Comparison of ENCODE assay signal across 24 mouse cellular contexts in genomic region chr10:124416531-124416930, GRCm38 (mm10).
DNase-seq lines count a peak whose midpoint lies in the region; ATAC-seq and TF ChIP-seq lines count a peak whose summit lies in the region.
"Had no signal": no experiment of that assay in that cellular context is flagged by ENCODE, and none has a peak within 500 bp of the region (broad histone marks: within the 10 kb centered on the region; RNA-seq: fewer than 3 reads in every experiment).

No protein-coding gene starts in this region.

- H3K27ac ChIP-seq in forebrain, embryonic 14.5 days (ENCODE audit: low read depth, low read length): no peak overlapping the region
- no peak overlapping the region for H3K27ac ChIP-seq in forebrain, embryonic 12.5 days
- H3K27ac ChIP-seq in limb, embryonic 14.5 days (replicated peaks; ENCODE audit: low read depth, low read length): no peak overlapping the region
- H3K27ac ChIP-seq in limb, embryonic 10.5 days: no peak overlapping the region
- H3K27ac ChIP-seq: forebrain, embryonic 10.5 days; gastrocnemius, adult 2 months; heart, embryonic 15.5 days; limb, embryonic 15.5 days; liver, embryonic 14.5 days; lung, embryonic 15.5 days; neural tube, embryonic 15.5 days had no signal

- H3K36me3 ChIP-seq in forebrain, embryonic 14.5 days (ENCODE audit: control insufficient read depth, insufficient read depth, low read length): no peaks in the 10 kb centered on the region
- H3K36me3 ChIP-seq in forebrain, embryonic 12.5 days (replicated peaks): no peaks in the 10 kb centered on the region
- no peaks in the 10 kb centered on the region for H3K36me3 ChIP-seq in limb, embryonic 14.5 days (ENCODE audit: control insufficient read depth, insufficient read depth, low read length)
- no peaks in the 10 kb centered on the region for H3K36me3 ChIP-seq in limb, embryonic 10.5 days
- H3K36me3 ChIP-seq: forebrain, embryonic 10.5 days; heart, embryonic 15.5 days; limb, embryonic 15.5 days; lung, embryonic 15.5 days; neural tube, embryonic 15.5 days had no signal

- no peaks in the 10 kb centered on the region for H3K4me1 ChIP-seq in forebrain, embryonic 14.5 days (ENCODE audit: control insufficient read depth, insufficient read depth, low read length)
- no peaks in the 10 kb centered on the region for H3K4me1 ChIP-seq in forebrain, embryonic 12.5 days
- H3K4me1 ChIP-seq in limb, embryonic 14.5 days (ENCODE audit: control insufficient read depth, insufficient read depth, low read length): no peaks in the 10 kb centered on the region
- no peaks in the 10 kb centered on the region for H3K4me1 ChIP-seq in limb, embryonic 10.5 days
- H3K4me1 ChIP-seq: forebrain, embryonic 10.5 days; heart, embryonic 15.5 days; limb, embryonic 15.5 days; lung, embryonic 15.5 days; neural tube, embryonic 15.5 days had no signal

- DNase-seq in forebrain, embryonic 14.5 days (ENCODE audit: low spot score): peak; percentile 71
- peak; percentile 14 for DNase-seq in limb, embryonic 14.5 days (ENCODE audit: low spot score)
- no peak for DNase-seq in limb, embryonic 10.5 days (ENCODE audit: low spot score)
- DNase-seq in right cerebral cortex, adult 2 months (ENCODE audit: low spot score in 2 of 2): peak; percentile 5 to 19
- DNase-seq in right cerebral cortex, postnatal 25 days: no peak
- no peak for DNase-seq in spleen, postnatal 36 days (ENCODE audit: low spot score in 2 of 2)
- no peak for DNase-seq in spleen, adult 12 weeks (ENCODE audit: low spot score)
- DNase-seq: adrenal gland, adult 2 months; cerebellum, adult 9-10 months; gastrocnemius, adult 2 months; heart, postnatal 36 days; kidney, adult 9 months; kidney, postnatal 14 days; lung, postnatal 4 days; thymus, postnatal 14 days had no signal

- no peak for ATAC-seq in forebrain, embryonic 14.5 days
- ATAC-seq in forebrain, embryonic 12.5 days (ENCODE audit: low FRiP score): no peak
- no peak for ATAC-seq in limb, embryonic 14.5 days (ENCODE audit: low FRiP score, low read depth)
- ATAC-seq: hindbrain, embryonic 16.5 days; intestine, embryonic 16.5 days had no signal

- H3K9ac ChIP-seq in forebrain, embryonic 14.5 days (ENCODE audit: low read length): no peak overlapping the region
- H3K9ac ChIP-seq in forebrain, embryonic 12.5 days: no peak overlapping the region
- H3K9ac ChIP-seq in limb, embryonic 14.5 days (ENCODE audit: low read depth, low read length, severe bottlenecking): no peak overlapping the region
- H3K9ac ChIP-seq: heart, embryonic 15.5 days; limb, embryonic 15.5 days; liver, embryonic 14.5 days; lung, embryonic 15.5 days; neural tube, embryonic 15.5 days had no signal

- H3K9me3 ChIP-seq in forebrain, embryonic 14.5 days (replicated peaks; ENCODE audit: control insufficient read depth, low read length): no peaks in the 10 kb centered on the region
- H3K9me3 ChIP-seq in forebrain, embryonic 12.5 days: no peaks in the 10 kb centered on the region
- H3K9me3 ChIP-seq in limb, embryonic 14.5 days (ENCODE audit: control insufficient read depth, low read length): no peaks in the 10 kb centered on the region
- no peaks in the 10 kb centered on the region for H3K9me3 ChIP-seq in limb, embryonic 10.5 days (replicated peaks)
- H3K9me3 ChIP-seq: forebrain, embryonic 10.5 days; heart, embryonic 15.5 days; limb, embryonic 15.5 days; lung, embryonic 15.5 days; neural tube, embryonic 15.5 days had no signal

- no peak for TF ChIP-seq POLR2A in limb, embryonic 14.5 days (IDR thresholded peaks at IDR 0.05; ENCODE audit: borderline replicate concordance, extremely low read depth, insufficient read depth, insufficient read length)

- 72% methylated on average over 6 of the region's 6 CpGs for WGBS in forebrain, embryonic 14.5 days
- WGBS in forebrain, embryonic 12.5 days: 82% methylated on average over 6 of the region's 6 CpGs
- 60% methylated on average over 6 of the region's 6 CpGs for WGBS in limb, embryonic 14.5 days
- 94% methylated on average over 6 of the region's 6 CpGs for WGBS in limb, embryonic 10.5 days

- H3K4me2 ChIP-seq in forebrain, embryonic 14.5 days (ENCODE audit: low read length): no peak overlapping the region
- H3K4me2 ChIP-seq in forebrain, embryonic 12.5 days: no peak overlapping the region
- H3K4me2 ChIP-seq in limb, embryonic 14.5 days (replicated peaks; ENCODE audit: low read depth, low read length, severe bottlenecking): no peak overlapping the region
- H3K4me2 ChIP-seq: heart, embryonic 15.5 days; limb, embryonic 15.5 days; lung, embryonic 15.5 days; neural tube, embryonic 15.5 days had no signal

- no peak overlapping the region for H3K4me3 ChIP-seq in forebrain, embryonic 14.5 days (ENCODE audit: low read depth, low read length)
- H3K4me3 ChIP-seq in forebrain, embryonic 12.5 days (replicated peaks): no peak overlapping the region
- no peak overlapping the region for H3K4me3 ChIP-seq in limb, embryonic 14.5 days (replicated peaks; ENCODE audit: low read length)
- H3K4me3 ChIP-seq in limb, embryonic 10.5 days: no peak overlapping the region
- H3K4me3 ChIP-seq: forebrain, embryonic 10.5 days; gastrocnemius, adult 2 months; heart, embryonic 15.5 days; limb, embryonic 15.5 days; lung, embryonic 15.5 days; neural tube, embryonic 15.5 days had no signal

- no peaks in the 10 kb centered on the region for H3K27me3 ChIP-seq in forebrain, embryonic 14.5 days (replicated peaks; ENCODE audit: control insufficient read depth, insufficient read depth, low read length)
- no peaks in the 10 kb centered on the region for H3K27me3 ChIP-seq in forebrain, embryonic 12.5 days
- no peaks in the 10 kb centered on the region for H3K27me3 ChIP-seq in limb, embryonic 14.5 days (ENCODE audit: control insufficient read depth, insufficient read depth, low read length)
- no peaks in the 10 kb centered on the region for H3K27me3 ChIP-seq in limb, embryonic 10.5 days (ENCODE audit: low read depth, poor library complexity, severe bottlenecking)
- H3K27me3 ChIP-seq: heart, embryonic 15.5 days; limb, embryonic 15.5 days; lung, embryonic 15.5 days; neural tube, embryonic 15.5 days had no signal

Comparison
In these comparisons a context has a peak if more than half of its experiments do, and no peak if none do; other contexts are left out.
1. DNase-seq: peak in forebrain, embryonic 14.5 days (single experiment), limb, embryonic 14.5 days (single experiment) and right cerebral cortex, adult 2 months (2 of 2); none in limb, embryonic 10.5 days (single experiment), right cerebral cortex, postnatal 25 days (single experiment), spleen, postnatal 36 days (0 of 2) and spleen, adult 12 weeks (single experiment).